Mouse (Mus musculus) erythroblast, adult 5-6 weeks (primary cell): ENCODE data around the gene Sh2d6. TPM values are rescaled to one million over a fixed set of nuclear protein-coding genes. Genes with fewer than 3 reads are reported as not detected.
"Not testable (repeated sequence)": the region's sequence is repeated elsewhere in the genome, so short reads cannot be mapped to it uniquely, and the experiment has no call there.

ENCODE experiments used
- ATAC-seq: replicated peaks from 2 replicates; pipeline ENCODE4 v1.8.0; 2016; ENCODE audit warnings: moderate number of reproducible peaks, mild to moderate bottlenecking, moderate TSS enrichment, inconsistent platforms; ENCODE audit not compliant: poor library complexity, low FRiP score, severe bottlenecking
- total RNA-seq, 2 experiments: library from RNA; stranded (forward) in 1 of 2; stranded (reverse) in 1 of 2; fragments of 150-400 nt in 1 of 2; fragments of 200-764, 138-1000 nt in 1 of 2; gene quantifications; 2 replicates each; pipeline versions ENCODE4 v1.2.3 to v1.2.4; 2015 to 2017; ENCODE audit warnings: low replicate concordance in 2 of 2

Sh2d6 gene
- total RNA-seq, 2 experiments from 2014 or later, result not detected

DNA sequence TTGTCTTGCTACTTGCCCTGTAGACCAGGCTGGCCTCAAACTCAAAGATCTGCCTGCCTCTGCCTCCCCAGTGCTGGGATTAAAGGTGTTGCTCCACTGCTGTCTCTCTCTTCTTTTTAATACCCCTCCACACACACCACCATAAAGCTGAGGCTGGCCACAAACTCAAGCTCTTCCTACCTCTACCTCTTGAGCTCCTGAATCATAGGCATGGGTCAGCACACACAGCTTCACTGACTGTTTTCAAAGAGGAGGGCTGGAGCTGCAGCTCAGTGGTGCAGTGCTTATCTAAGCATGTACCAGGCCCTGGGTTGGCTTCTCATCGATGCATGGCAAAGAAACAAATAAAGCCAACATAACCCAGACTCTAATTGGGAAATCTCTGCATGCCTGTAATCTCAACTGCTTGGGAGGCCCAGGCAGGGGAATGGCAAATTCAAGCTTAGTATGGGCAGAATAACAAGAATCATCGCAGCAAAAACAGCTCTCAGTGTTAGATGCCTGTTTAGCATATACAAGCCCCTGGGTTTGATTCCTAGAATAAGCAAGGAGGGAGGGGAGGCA, 11.6 kb downstream of the Sh2d6 start:
- no peak for ATAC-seq

GRCm38 (mm10) chr6:72508596-72508995, 12.9 kb downstream of the Sh2d6 start:
- no peak for ATAC-seq

- ATAC-seq, result no peak
Observed at GRCm38 (mm10) chr6:72506104-72506503, 15.4 kb downstream of the Sh2d6 start.

- ATAC-seq, result 0 out of 2 replicates have a peak, but pooled peaks have one; percentile 35
Observed at GRCm38 (mm10) chr6:72503939-72504338, 17.6 kb downstream of the Sh2d6 start.

DNA sequence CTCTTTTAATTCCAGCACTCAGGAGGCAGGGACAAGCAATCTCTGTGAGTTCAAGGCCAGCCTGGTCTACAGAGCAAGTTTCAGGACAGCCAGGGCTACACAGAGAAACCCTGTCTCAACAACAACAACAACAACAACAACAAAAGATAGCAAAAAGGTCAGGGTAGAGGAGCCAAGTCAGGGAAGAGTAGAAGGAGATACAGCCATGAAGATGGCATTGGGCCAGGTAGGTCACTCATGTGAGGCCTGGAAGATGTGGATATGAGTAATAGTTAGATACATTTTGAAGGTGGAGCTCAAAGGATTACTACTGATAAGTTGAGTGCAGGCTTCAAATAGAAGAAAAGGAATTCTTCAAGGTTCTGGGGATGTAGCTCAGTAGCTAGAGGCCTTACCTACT, 18.2 kb downstream of the Sh2d6 start:
- ATAC-seq, result peak; percentile 62; the same call in 1 of the 2 replicates

GRCm38 (mm10) chr6:72498950-72499349, 22.6 kb downstream of the Sh2d6 start:
- no peak for ATAC-seq

- no peak for ATAC-seq
Observed at GRCm38 (mm10) chr6:72492892-72493291, 28.6 kb downstream of the Sh2d6 start.

DNA sequence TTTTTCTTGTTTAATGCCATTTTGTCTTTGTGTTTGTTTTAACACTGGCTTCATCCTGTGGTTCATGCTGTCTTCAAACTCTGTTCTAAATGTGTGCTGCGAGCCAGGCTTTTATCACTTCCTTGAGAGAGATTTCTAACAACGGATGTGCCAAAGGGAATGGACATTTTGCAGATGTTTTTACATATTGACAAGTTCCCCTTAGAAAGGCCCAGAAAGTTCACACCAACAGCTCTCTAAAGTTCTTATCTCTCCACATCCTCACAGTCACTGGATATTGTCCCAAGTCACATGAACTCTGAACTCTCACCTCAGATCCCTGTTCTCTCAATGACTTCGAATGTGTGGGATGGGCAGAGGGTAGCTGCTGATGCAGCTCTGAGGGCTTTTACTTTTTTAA, 30.4 kb downstream of the Sh2d6 start:
- no peak for ATAC-seq

DNA sequence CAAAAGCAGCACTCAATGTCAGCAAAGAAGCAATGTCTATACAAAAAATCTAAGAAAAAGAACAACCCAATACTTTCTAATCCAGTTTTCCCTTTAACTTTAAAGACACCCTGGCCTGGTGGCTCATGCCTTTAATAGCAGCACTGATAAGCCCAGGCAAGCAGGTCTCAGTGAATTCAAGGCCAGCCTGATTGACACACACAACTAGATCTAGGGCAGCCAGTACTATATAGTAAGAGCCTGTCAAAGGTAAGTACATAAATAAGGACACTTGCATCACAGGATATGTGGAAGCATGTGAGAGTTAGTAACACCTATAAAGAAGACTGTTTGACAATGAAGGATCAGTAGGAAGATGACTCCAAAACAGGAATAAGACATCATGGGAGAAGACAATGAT, 32.0 kb downstream of the Sh2d6 start:
- ATAC-seq, result no peak

GRCm38 (mm10) chr6:72488850-72489249, 32.7 kb downstream of the Sh2d6 start:
- ATAC-seq, result no peak

DNA sequence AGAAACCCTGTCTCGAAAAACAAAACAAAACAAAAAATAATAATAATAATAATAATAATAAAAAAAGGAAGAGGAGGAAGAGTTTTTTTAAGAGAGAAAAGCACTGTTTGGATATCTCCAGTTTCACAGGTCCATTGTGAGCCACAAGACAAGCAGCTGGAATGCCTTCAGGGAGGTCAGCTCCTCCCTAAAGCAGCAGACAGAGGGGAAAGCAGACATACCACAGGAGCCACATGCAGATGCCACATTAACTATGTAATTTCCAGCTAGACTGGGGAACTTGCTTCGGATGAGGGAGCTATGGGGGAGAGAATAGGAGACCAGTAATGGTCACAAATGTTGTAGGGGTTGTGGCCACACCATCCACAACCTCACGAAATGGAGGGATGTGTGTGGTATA, 34.2 kb downstream of the Sh2d6 start:
- ATAC-seq, result no peak

DNA sequence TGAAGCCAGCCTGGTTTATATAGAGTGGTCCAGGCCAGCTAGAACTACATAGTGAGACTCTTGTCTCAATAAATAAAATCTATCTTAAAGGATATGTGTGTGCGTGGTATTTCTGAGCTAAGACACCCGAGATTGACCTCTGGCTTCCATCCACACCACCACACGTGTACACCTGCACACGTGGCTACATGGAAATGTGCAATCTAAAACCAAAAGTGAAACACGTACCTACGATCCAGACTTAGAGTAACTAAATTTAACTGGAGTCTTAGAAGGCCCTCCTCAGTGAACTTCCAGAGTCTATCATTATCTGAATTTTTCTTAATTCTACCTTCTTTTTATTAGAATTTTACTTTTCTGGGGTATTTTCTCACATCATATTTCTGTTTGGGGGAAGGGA, 35.2 kb downstream of the Sh2d6 start:
- ATAC-seq, result no peak

GRCm38 (mm10) chr6:72484887-72485286, 36.6 kb downstream of the Sh2d6 start:
- no peak for ATAC-seq

GRCm38 (mm10) chr6:72482156-72482555, 39.4 kb downstream of the Sh2d6 start:
- ATAC-seq, result no peak

DNA sequence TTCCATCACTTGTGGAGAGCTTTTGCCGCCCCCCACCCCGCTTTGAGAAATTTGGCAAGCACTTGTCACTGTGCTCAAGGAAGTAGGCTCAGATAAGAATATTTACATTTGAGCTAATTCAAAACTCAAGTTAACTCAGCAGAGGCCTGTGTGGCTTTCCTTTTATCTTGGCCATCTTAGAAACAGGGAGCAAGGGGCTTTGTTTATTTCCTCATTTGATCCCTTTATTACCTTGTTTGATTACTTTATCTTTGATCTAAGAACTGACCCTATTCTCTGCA, 41.1 kb downstream of the Sh2d6 start:
- ATAC-seq, result no peak

- ATAC-seq, result no peak
Observed at GRCm38 (mm10) chr6:72479645-72480421, 41.7 kb downstream of the Sh2d6 start.

- ATAC-seq, result not testable (repeated sequence)
Observed at GRCm38 (mm10) chr6:72478691-72479090, 42.8 kb downstream of the Sh2d6 start.

GRCm38 (mm10) chr6:72477621-72478020, 43.9 kb downstream of the Sh2d6 start:
- ATAC-seq, result 0 out of 2 replicates have a peak, but pooled peaks have one; percentile 25

- no peak for ATAC-seq
Observed at GRCm38 (mm10) chr6:72476836-72477235, 44.7 kb downstream of the Sh2d6 start.

DNA sequence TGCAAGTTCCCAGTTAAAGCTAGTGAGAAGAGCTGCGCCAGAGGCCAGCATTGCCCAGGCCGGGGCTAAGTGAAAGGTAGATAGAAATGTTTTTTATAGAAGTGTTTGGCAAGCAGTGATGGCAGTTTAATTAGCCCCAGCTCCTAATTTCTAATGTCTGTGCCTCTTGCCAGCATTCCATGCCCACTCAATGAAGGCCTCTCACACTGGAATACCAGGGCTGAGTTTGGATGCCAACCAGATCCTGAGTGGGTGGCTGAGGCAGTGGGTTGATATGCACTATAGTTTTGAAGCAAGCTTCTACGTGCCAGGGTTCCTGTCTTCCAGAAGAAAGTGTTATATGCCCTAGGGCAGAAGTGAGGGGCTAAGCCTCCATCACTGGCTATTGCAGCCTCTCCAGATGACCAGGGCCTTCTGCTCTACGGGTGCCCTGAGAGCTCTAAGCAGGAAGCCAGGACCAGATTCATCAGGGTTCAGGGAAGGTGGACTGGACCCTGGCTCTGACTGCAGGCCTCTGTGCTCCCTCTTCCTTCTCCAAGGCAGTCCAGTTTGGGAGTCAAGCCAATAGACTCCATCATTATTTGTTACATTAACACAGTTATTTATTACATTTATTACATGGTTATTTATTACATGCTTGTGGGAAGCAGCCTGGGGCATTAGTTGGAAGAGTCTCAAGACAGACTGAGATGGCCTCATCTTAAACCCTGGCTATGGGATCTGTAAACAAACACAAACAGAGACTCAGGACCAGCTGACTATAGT, 46.1 kb downstream of the Sh2d6 start:
- 0 out of 2 replicates have a peak, but pooled peaks have one; percentile 34 for ATAC-seq
